Mouse (Mus musculus) inflammation-experienced regulatory T-cells, adult 6 months (primary cell): ENCODE data around the gene Plek. TPM values are rescaled to one million over a fixed set of nuclear protein-coding genes. Genes with fewer than 3 reads are reported as not detected.

Experiments used
- ATAC-seq: one replicate; pipeline ENCODE4 v1.8.0; 2017
- polyA plus RNA-seq, 3 experiments: library from polyadenylated mRNA; unstranded; fragments of 100-300 nt; shearing (Covaris generic); gene quantifications; one replicate each; pipeline ENCODE4 v1.2.1; 2017

Plek gene
- polyA plus RNA-seq, 3 experiments from 2014 or later = 3.7 to 107 (median 5.9) TPM

DNA sequence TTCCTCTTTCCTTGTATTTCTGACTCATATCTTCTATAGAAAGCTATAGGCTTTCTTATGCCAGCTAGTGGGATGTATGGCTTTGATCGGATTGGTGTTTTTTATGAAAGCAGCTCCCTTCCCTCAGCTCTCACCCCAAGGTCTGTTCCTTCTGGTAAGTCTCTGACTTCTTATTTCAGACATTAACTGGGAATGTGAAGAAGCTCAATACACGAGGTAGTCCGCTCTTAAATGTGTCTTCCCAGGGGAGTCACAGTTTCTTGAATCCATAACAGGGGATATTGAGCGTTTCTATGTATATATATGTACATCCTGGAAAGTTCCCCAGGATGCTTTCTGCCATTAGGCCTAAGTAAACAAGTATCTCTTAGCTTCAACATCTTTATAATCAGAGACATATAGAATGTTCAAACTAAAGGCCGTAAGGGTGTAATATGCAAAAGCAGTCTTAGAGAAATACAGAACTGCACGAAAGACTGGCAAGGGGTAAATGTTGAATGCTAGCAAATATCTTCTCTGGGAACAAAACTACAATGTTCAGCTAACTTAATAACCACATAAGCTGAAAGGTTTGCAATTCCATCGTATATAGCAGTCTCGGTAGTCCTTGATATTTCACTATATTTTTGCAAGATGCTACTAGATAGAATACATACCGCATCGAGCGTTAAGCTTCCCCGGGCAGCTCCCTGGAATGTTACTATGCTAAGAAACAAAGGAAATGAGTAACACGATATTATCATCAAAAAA lies 101.8 kb downstream of the Plek start:
- ATAC-seq = peak; percentile 1

DNA sequence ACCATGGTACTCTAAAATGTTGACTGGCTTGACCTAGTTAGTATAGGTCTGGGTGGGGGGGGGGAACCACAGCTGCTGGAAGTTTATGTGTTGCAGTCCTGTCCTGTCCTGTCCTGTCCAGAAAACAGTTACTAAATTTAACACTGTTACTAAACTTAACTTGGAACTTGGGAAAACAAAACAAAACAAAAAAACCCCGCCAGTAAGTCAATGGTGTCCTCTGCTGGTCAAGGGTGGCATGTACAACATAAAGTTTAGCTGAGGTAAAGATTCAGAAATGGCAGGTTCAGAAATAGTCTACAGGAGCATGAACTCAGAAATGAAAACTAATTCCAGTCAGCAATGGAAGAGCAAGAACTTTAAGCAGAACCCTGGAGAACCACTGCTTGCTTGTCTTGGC lies 103.4 kb downstream of the Plek start:
- no peak for ATAC-seq

DNA sequence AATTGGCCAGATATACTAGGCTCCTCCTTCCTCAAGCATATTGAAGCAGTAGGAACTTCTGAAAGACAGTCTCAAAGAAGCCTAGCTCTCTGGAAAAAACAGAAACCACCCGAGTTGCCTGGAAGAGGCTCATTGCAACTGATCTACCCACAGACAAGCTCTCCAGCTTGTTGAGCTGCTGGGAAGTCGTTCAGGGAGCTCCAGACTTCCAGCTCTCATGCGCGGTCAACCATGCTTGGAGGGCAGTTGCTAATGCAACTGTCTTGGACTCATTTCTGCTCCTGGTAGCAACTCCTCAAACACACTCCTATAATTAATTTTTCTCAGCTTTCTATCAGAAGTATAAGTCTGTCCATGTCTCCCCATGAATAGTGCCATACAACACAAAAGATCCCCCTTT lies 109.2 kb downstream of the Plek start:
- no peak for ATAC-seq

DNA sequence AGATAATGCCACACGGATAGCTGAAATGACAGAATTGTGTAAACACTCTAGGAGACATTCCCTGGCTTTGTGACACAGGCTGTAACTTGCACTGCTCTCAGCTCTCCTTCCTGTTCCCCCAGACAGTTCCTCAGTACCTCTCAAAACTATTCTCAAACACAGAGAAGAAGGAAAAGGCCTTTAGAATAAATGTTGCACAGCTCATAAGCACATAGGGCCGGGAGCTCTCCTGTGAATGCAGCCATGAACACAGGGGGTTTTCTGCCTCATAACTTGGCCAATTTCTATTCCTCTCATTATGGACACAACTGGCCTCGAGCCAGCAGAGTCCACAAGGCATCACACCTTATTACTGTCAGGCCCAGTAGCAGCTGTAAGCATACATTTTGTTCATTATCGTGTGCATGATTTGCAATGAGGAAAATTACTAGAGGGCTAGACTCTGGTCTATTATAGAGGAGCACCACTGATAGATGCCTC lies 110.2 kb downstream of the Plek start:
- no peak for ATAC-seq

DNA sequence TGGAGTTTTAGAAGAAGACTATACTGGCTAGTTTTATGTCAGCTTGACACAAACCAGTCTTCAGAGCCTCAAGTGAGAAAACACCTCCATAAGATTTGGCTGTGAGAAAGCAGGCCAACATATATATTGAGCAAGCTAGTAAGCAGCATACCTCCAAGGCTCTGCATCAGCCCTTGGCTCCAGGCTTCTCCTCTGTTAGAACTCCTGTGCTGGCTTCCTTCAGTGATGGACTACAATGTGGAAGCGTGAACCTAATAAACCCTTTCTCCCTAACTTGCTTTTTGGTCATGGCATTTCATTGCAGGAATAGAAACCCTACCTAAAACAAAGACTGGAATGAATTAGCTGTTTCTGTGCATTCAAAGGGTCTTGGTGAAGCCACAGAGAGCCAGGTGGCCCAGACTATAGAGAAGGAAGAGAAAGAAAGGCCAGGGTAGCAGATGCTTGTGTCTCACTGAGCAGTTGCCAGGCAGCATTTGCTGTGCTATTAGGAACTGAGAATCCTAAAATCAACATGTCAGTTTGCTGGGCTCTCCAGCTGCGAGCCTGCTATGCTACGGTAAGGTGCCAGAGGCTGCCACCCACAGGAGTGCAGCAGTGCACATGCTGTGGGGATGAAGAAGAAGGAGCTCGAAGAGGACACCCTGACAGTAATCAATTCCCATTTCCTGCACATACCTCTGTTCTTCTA lies 110.9 kb downstream of the Plek start:
- ATAC-seq = no peak

DNA sequence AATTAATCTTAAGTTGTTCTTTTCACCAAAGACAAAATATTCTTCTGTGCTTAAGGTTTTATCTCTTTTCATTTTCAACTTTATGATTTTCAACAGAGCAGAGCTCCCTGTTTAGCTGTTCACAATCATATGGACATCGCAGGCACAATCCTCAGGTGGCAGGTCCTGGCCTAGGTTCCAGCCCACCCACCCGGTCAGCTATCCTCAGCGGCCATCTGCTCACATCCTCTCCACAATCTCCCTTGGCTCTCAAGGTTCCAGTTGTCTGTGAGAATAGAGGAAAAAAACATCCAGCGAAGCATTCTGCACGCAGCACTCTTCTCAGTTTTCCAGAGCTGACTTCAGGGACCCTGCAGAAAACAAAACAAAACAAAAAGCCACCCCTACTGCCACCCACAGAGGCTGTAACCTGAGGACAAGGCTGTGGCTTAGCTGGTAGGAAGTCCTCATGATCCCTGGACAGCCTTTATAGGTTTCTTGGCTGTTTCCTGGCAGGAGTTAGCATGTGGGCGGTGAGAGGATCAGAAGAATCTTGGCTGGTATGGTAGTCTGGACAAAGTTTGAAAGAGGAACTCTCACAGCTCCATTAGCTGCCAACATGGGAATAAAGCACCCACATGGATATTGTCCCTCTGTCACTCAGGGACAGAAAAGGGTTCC lies 116.5 kb downstream of the Plek start:
- no peak for ATAC-seq

DNA sequence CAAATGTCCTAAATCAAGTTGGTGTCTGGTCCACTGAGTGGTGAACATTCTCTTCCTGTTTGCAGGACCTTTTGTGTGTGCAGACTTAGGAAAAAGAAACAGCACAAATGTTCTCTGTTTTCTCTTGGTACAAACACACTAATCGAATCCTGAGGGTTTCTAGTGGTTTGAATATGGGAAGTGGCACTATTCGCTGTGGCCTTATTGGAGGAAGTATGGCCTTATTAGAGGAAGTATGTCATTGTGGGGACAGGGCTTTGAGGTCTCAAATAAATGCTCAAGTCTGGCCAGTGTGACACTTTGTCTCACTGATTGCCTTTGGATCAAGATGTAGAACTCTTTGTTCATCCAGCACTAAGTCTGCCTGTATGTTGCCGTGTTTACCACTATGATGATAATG lies 120.0 kb downstream of the Plek start:
- no peak for ATAC-seq

Other genes starting within 250 kb of the Plek start
- 1 to 10 TPM in 2 of 3 experiments, under 1 TPM in 1; 0.36 to 1.8 (median 1.2) TPM for gene Fbxo48, start 101.0 kb downstream of the Plek start, polyA plus RNA-seq
- gene Cnrip1, start 795 bp downstream of the Plek start, polyA plus RNA-seq = 10 to 100 TPM in 2 of 3 experiments, 1 to 10 TPM in 1; 6.2 to 14.0 (median 11.5) TPM
- 10 to 100 TPM; 12.9 to 32.0 (median 22.4) TPM for gene Ppp3r1, start 106.9 kb upstream of the Plek start, polyA plus RNA-seq
- gene Wdr92, start 129.7 kb upstream of the Plek start, polyA plus RNA-seq = 10 to 100 TPM; 19.3 to 29.5 (median 23.9) TPM
- gene Pno1, start 159.2 kb upstream of the Plek start, polyA plus RNA-seq = 10 to 100 TPM; 28.0 to 36.3 (median 36.1) TPM
- 100 to 1,000 TPM in 2 of 3 experiments, 10 to 100 TPM in 1; 93.6 to 124 (median 122) TPM for gene C1d, start 205.2 kb upstream of the Plek start, polyA plus RNA-seq